Mouse (Mus musculus): ENCODE results near the gene Derl3. TPM values are rescaled to one million over a fixed set of nuclear protein-coding genes. Genes with fewer than 3 reads are reported as not detected.

The Derl3 gene
- total and polyA plus RNA-seq, 3 experiments: 13.1 to 36.6 (median 36.2) TPM

DNA sequence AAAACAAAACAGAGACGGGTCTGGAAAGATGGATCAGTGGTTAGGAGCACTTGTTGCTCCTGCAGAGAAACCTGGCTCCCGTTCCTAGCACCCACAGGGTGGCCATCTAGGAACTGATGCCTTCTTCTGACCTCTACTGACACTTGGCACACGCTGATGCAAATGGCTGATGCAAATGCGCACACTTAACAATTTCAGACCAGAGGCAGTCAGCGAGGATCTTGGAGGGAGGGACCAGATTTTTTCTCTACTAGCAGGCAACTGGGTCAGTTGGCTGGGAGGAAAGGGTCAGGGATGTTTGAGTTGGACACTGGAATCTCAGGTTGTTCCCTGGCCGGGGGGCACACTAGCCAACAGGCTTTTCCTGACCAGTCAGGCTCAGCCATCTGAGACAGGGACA lies 39.7 kb downstream of the Derl3 start, which contains the start of gene Chchd10:
Gene Chchd10 (plus strand): TSS at position 240 of the 400 bp plus-strand sequence.
- DNase-seq (ENCODE audit: extremely low read depth): no peak
- Histone ChIP-seq H3K4me2 (ENCODE audit: insufficient read depth, low read depth, poor library complexity, severe bottlenecking) (peak within 1 kb of the TSS; percentile 64), H3K9me3 (replicated peaks; ENCODE audit: low read length) (no peaks in the 10 kb centered on the region), H3K27ac (ENCODE audit: insufficient read depth, low read depth) (no peak within 1 kb of the TSS), H3K4me1 (ENCODE audit: control insufficient read depth in 1 of 2, insufficient read depth in 2 of 2) (peaks cover 7 to 29% of the 10 kb centered on the region in 2 experiments), H3K4me3 (replicated peaks in 1 of 3; ENCODE audit: low read depth in 2 of 3, low read length in 2 of 3, poor library complexity in 1 of 3) (peak within 1 kb of the TSS in 1 of 3 experiments; percentile 41), H3K9ac (ENCODE audit: insufficient read depth, low read depth) (peak within 1 kb of the TSS; percentile 43), H3K27me3 (replicated peaks) (peaks cover 44% of the 10 kb centered on the region), H3K79me2 (replicated peaks; ENCODE audit: control insufficient read depth, extremely low read depth, insufficient read depth, poor library complexity, severe bottlenecking) (no peaks in the 10 kb centered on the region), H3K36me3 (replicated peaks in 1 of 2; ENCODE audit: control insufficient read depth in 1 of 2, insufficient read depth in 1 of 2, low read length in 1 of 2) (peaks cover 0 to 2% of the 10 kb centered on the region in 2 experiments)
- TF ChIP-seq BHLHE40 (IDR thresholded peaks at IDR 0.05; ENCODE audit: low read depth, low read length): peak; percentile 65
- TF ChIP-seq ZMIZ1 (IDR thresholded peaks at IDR 0.05; ENCODE audit: low read depth, low read length): no peak
- no peak for TF ChIP-seq USF1 (IDR thresholded peaks at IDR 0.05; ENCODE audit: low read depth, low read length)
- dilution Hi-C loops (cut with MboI; ENCODE audit: extremely low pct_ligation_motif_present, extremely low pct_unique_long_range_greater_than_20kb, low sequenced_read_pairs): no loop called here
- in situ Hi-C loops (cut with MboI; ENCODE audit: low pct_ligation_motif_present, low pct_unique_long_range_greater_than_20kb, low sequenced_read_pairs): no loop called here

DNA sequence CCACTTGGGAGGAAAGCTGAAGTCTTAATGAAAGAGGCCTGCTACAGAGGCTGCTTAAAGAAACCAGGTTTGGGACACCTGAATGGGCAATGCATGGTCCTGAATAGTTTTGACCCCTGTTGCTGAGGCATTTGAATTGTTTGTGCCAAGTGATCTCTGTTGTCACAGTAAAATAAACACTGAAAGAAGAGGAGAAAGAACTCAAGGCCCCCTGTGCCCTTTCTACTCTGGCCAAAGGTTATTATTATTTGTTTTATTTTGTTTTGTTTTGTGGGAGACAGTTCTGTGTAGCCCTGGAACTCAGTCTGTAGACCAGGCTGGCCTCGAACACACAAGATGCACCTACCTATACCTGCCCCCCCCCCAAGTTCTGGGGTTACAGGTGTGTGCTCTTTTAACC lies 41.8 kb downstream of the Derl3 start:
- no peaks in the 10 kb centered on the region for H3K9me3 ChIP-seq (replicated peaks; ENCODE audit: low read length)
- H3K9ac ChIP-seq (ENCODE audit: insufficient read depth, low read depth): no peak overlapping the region
- H3K4me2 ChIP-seq (ENCODE audit: insufficient read depth, low read depth, poor library complexity, severe bottlenecking): no peak overlapping the region
- TF ChIP-seq ZNF384 (IDR thresholded peaks at IDR 0.05; ENCODE audit: low read depth, low read length) (no peak), SMC3 (IDR thresholded peaks at IDR 0.05; ENCODE audit: low read depth, low read length) (no peak), USF1 (IDR thresholded peaks at IDR 0.05; ENCODE audit: low read depth, low read length) (no peak), CHD1 (IDR thresholded peaks at IDR 0.05; ENCODE audit: low read depth, low read length) (no peak), BHLHE40 (IDR thresholded peaks at IDR 0.05; ENCODE audit: low read depth, low read length) (no peak), JUN (IDR thresholded peaks at IDR 0.05; ENCODE audit: insufficient read depth, low read depth, low read length) (no peak), MYC (IDR thresholded peaks at IDR 0.05; ENCODE audit: low read depth, low read length) (no peak), MAZ (IDR thresholded peaks at IDR 0.05; ENCODE audit: low read depth, low read length) (no peak), ZMIZ1 (IDR thresholded peaks at IDR 0.05; ENCODE audit: low read depth, low read length) (no peak), EP300 (IDR thresholded peaks at IDR 0.05; ENCODE audit: low read length) (no peak), MAFK (IDR thresholded peaks at IDR 0.05; ENCODE audit: insufficient replicate concordance, low read length) (no peak), POLR2AphosphoS2 (IDR thresholded peaks at IDR 0.05; ENCODE audit: low read depth, low read length) (no peak), ELF1 (IDR thresholded peaks at IDR 0.05; ENCODE audit: low read depth, low read length) (no peak)
- peaks cover 15 to 44% of the 10 kb centered on the region in 2 experiments for H3K4me1 ChIP-seq (ENCODE audit: control insufficient read depth in 1 of 2, insufficient read depth in 2 of 2)
- H3K27ac ChIP-seq (ENCODE audit: insufficient read depth, low read depth): no peak overlapping the region
- no peak overlapping the region for H3K4me3 ChIP-seq (replicated peaks in 1 of 3; ENCODE audit: low read depth in 2 of 3, low read length in 2 of 3, poor library complexity in 1 of 3)
- DNase-seq (ENCODE audit: extremely low read depth): no peak
- H3K36me3 ChIP-seq (replicated peaks in 1 of 2; ENCODE audit: control insufficient read depth in 1 of 2, insufficient read depth in 1 of 2, low read length in 1 of 2): peaks cover 0 to 10% of the 10 kb centered on the region in 2 experiments
- H3K27me3 ChIP-seq (replicated peaks): peaks cover 34% of the 10 kb centered on the region
- dilution Hi-C loops (cut with MboI; ENCODE audit: extremely low pct_ligation_motif_present, extremely low pct_unique_long_range_greater_than_20kb, low sequenced_read_pairs): no loop called here
- H3K79me2 ChIP-seq (replicated peaks; ENCODE audit: control insufficient read depth, extremely low read depth, insufficient read depth, poor library complexity, severe bottlenecking): no peaks in the 10 kb centered on the region
- in situ Hi-C loops (cut with MboI; ENCODE audit: low pct_ligation_motif_present, low pct_unique_long_range_greater_than_20kb, low sequenced_read_pairs): loop anchor here (5.0 kb wide), 1 partner anchor 38 kb away; no protein-coding TSS in a partner anchor

Measured in CH12.LX (cell line).